Mouse (Mus musculus): ENCODE data around the gene Rabep1.

Gene Rabep1

GRCm38 (mm10) chr11:70980232-70980631 lies 135.7 kb downstream of the Rabep1 start:
- DNase-seq = no peak

GRCm38 (mm10) chr11:70980751-70981510 lies 136.4 kb downstream of the Rabep1 start:
- no peak for DNase-seq

- no peak for DNase-seq
Observed at GRCm38 (mm10) chr11:70982030-70982429, 137.5 kb downstream of the Rabep1 start.

- peak; percentile 83 to 84 for DNase-seq
Observed at GRCm38 (mm10) chr11:70982557-70983228, 138.1 kb downstream of the Rabep1 start, which contains the start of gene C1qbp. TSS of gene C1qbp (minus strand) at chr11:70983026.

Measured in thymus, adult 18-20 months (tissue).